Mouse (Mus musculus): ENCODE results near the gene Ptpn12.

The Ptpn12 gene

GRCm38 (mm10) chr5:21055820-21056531 is at the start of gene Ptpn12:
Ptpn12 (minus strand) TSS chr5:21055911.
- DNase-seq = peak; percentile 99

GRCm38 (mm10) chr5:21091179-21091578 is 35.5 kb upstream of the Ptpn12 start:
- DNase-seq = no peak

GRCm38 (mm10) chr5:21057217-21057616 is 1.5 kb upstream of the Ptpn12 start:
- no peak for DNase-seq

GRCm38 (mm10) chr5:21056595-21056994 is 884 bp upstream of the Ptpn12 start:
- no peak for DNase-seq

GRCm38 (mm10) chr5:21055071-21055819 is 466 bp downstream of the Ptpn12 start:
- DNase-seq = peak; percentile 70

GRCm38 (mm10) chr5:21054472-21055070 is 1.1 kb downstream of the Ptpn12 start:
- peak; percentile 86 for DNase-seq

GRCm38 (mm10) chr5:21053571-21054307 is 2.0 kb downstream of the Ptpn12 start:
- DNase-seq = no peak

- DNase-seq = no peak
These were observed 3.2 kb downstream of the Ptpn12 start for GRCm38 (mm10) chr5:21052521-21052920.

GRCm38 (mm10) chr5:21050770-21051122 is 5.0 kb downstream of the Ptpn12 start:
- DNase-seq = no peak

- DNase-seq = no peak
These were observed 5.5 kb downstream of the Ptpn12 start for GRCm38 (mm10) chr5:21050061-21050769.

- no peak for DNase-seq
These were observed 6.7 kb downstream of the Ptpn12 start for GRCm38 (mm10) chr5:21049006-21049405.

- no peak for DNase-seq
These were observed 8.6 kb downstream of the Ptpn12 start for GRCm38 (mm10) chr5:21047114-21047513.

GRCm38 (mm10) chr5:21046150-21047048 is 9.3 kb downstream of the Ptpn12 start:
- no peak for DNase-seq

GRCm38 (mm10) chr5:21045462-21045861 is 10.2 kb downstream of the Ptpn12 start:
- no peak for DNase-seq

GRCm38 (mm10) chr5:21038100-21038499 is 17.6 kb downstream of the Ptpn12 start:
- DNase-seq = no peak

- no peak for DNase-seq
These were observed 19.8 kb downstream of the Ptpn12 start for GRCm38 (mm10) chr5:21035689-21036480.

- DNase-seq = no peak
These were observed 21.2 kb downstream of the Ptpn12 start for GRCm38 (mm10) chr5:21034388-21034966.

- peak; percentile 28 for DNase-seq
These were observed 22.2 kb downstream of the Ptpn12 start for GRCm38 (mm10) chr5:21033382-21034056.

- DNase-seq = no peak
These were observed 23.1 kb downstream of the Ptpn12 start for GRCm38 (mm10) chr5:21032626-21033025.

- no peak for DNase-seq
These were observed 25.5 kb downstream of the Ptpn12 start for GRCm38 (mm10) chr5:21030226-21030625.

All from kidney, postnatal 10 days (tissue).